Mouse (Mus musculus): Measurements from ENCODE around the gene Vmn2r17. TPM values are rescaled to one million over a fixed set of nuclear protein-coding genes. Genes with fewer than 3 reads are reported as not detected.

Vmn2r17 gene
- not detected for polyA plus RNA-seq (2015; fragmentation: Illumina TruSeq; extraction: RNeasy Lipid Tissue Mini Kit (QIAGEN cat#74804); ENCODE audit: insufficient read depth, low replicate concordance)

DNA sequence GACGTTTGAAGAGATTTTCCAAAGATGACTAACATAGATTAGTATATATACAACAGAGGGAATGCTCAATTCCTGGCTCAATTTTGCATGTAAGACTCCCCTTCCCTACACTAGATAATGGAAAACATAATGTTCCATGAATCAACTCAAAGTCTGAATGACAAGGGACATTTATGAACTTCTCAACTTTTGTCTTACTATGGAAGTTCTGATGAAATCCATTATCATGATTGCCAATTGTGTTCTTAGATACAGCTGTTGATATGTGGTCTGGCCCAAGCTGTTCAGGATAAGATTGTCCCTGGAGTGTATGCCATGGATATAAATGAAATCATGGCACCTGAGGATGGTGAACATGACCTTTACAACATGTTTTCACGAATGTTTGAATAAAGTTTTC is at the start of gene Vmn2r17:
Vmn2r17 (plus strand) TSS at position 301 of the 400 bp plus-strand sequence.

Other genes starting within 250 kb of the Vmn2r17 start
- not detected for gene Vmn2r13, start 227.5 kb upstream of the Vmn2r17 start, polyA plus RNA-seq (2015; fragmentation: Illumina TruSeq; extraction: RNeasy Lipid Tissue Mini Kit (QIAGEN cat#74804); ENCODE audit: insufficient read depth, low replicate concordance)
- not detected for gene Vmn2r14, start 195.0 kb upstream of the Vmn2r17 start, polyA plus RNA-seq (2015; fragmentation: Illumina TruSeq; extraction: RNeasy Lipid Tissue Mini Kit (QIAGEN cat#74804); ENCODE audit: insufficient read depth, low replicate concordance)
- not detected for gene Vmn2r15, start 122.0 kb upstream of the Vmn2r17 start, polyA plus RNA-seq (2015; fragmentation: Illumina TruSeq; extraction: RNeasy Lipid Tissue Mini Kit (QIAGEN cat#74804); ENCODE audit: insufficient read depth, low replicate concordance)
- not detected for gene Vmn2r16, start 89.5 kb upstream of the Vmn2r17 start, polyA plus RNA-seq (2015; fragmentation: Illumina TruSeq; extraction: RNeasy Lipid Tissue Mini Kit (QIAGEN cat#74804); ENCODE audit: insufficient read depth, low replicate concordance)
- 7.1 TPM for gene Crlf2, start 139.3 kb downstream of the Vmn2r17 start, polyA plus RNA-seq (2015; fragmentation: Illumina TruSeq; extraction: RNeasy Lipid Tissue Mini Kit (QIAGEN cat#74804); ENCODE audit: insufficient read depth, low replicate concordance)

All from spleen, adult 10 weeks (tissue).